Mouse (Mus musculus) heart, postnatal 36 days (tissue): ENCODE results near the gene Cbx8. TPM values are rescaled to one million over a fixed set of nuclear protein-coding genes. Genes with fewer than 3 reads are reported as not detected.

Experiments
- DNase-seq, 2 experiments: peaks; one replicate each; pipeline ENCODE4 v3.0.0; 2021 to 2022
- intact Hi-C: fragments of 180-260 bp; cut with DNase I; formaldehyde crosslinking; loops from one replicate; pipeline ENCODE4 v1.15.1; 2025
- total RNA-seq, 2 experiments: library from RNA; stranded (reverse); gene quantifications; 2 replicates each; pipeline ENCODE4 v1.2.3; 2021

The Cbx8 gene
- total RNA-seq, 2 experiments from 2014 or later, result 5.3 to 9.1 TPM

- intact Hi-C loops, result no loop called here
- peak in 1 of 2 experiments; percentile 40 for DNase-seq
These were observed 3.6 kb downstream of the Cbx8 start for GRCm38 (mm10) chr11:119036934-119037779.

GRCm38 (mm10) chr11:119036447-119036846 is 4.3 kb downstream of the Cbx8 start:
- intact Hi-C loops, result no loop called here
- no peak for DNase-seq

GRCm38 (mm10) chr11:119035686-119036165 is 5.0 kb downstream of the Cbx8 start:
- intact Hi-C loops, result no loop called here
- no peak for DNase-seq

GRCm38 (mm10) chr11:119035094-119035685 is 5.6 kb downstream of the Cbx8 start:
- peak in 1 of 2 experiments; percentile 4 for DNase-seq

GRCm38 (mm10) chr11:119034635-119035034 is 6.1 kb downstream of the Cbx8 start:
- no peak for DNase-seq
- intact Hi-C loops, result loop anchor here (1.0 kb wide), 2 partner anchors 92 to 156 kb away; no protein-coding TSS in a partner anchor

More at GRCm38 (mm10) chr11:119035094-119035685, 5.6 kb downstream of the Cbx8 start:
- intact Hi-C loops, result no loop called here

GRCm38 (mm10) chr11:119033874-119034558 is 6.8 kb downstream of the Cbx8 start:
- intact Hi-C loops, result loop anchor here (1.0 kb wide), 2 partner anchors 92 to 156 kb away; no protein-coding TSS in a partner anchor

GRCm38 (mm10) chr11:119026203-119026602 is 14.6 kb downstream of the Cbx8 start:
- peak; percentile 57 to 61 for DNase-seq
- intact Hi-C loops, result no loop called here

More at GRCm38 (mm10) chr11:119033874-119034558, 6.8 kb downstream of the Cbx8 start:
- peak; percentile 89 to 91 for DNase-seq

GRCm38 (mm10) chr11:119024260-119024659 is 16.5 kb downstream of the Cbx8 start:
- DNase-seq, result no peak
- intact Hi-C loops, result no loop called here

GRCm38 (mm10) chr11:119023616-119023980 is 17.2 kb downstream of the Cbx8 start:
- no peak for DNase-seq
- intact Hi-C loops, result no loop called here

- intact Hi-C loops, result no loop called here
- peak; percentile 89 for DNase-seq
These were observed 17.7 kb downstream of the Cbx8 start, which contains the start of gene Cbx2 for GRCm38 (mm10) chr11:119022895-119023615. TSS of gene Cbx2 (plus strand) at chr11:119022962.

GRCm38 (mm10) chr11:119022068-119022894 is 18.5 kb downstream of the Cbx8 start:
- intact Hi-C loops, result no loop called here
- no peak for DNase-seq

GRCm38 (mm10) chr11:119021180-119021579 is 19.6 kb downstream of the Cbx8 start:
- DNase-seq, result no peak
- intact Hi-C loops, result no loop called here

- DNase-seq, result no peak
- intact Hi-C loops, result no loop called here
These were observed 23.3 kb downstream of the Cbx8 start for GRCm38 (mm10) chr11:119017506-119017905.

GRCm38 (mm10) chr11:119014455-119014854 is 26.3 kb downstream of the Cbx8 start:
- intact Hi-C loops, result no loop called here

GRCm38 (mm10) chr11:119007461-119008456 is 33.0 kb downstream of the Cbx8 start:
- intact Hi-C loops, result no loop called here
- no peak for DNase-seq

More at GRCm38 (mm10) chr11:119014455-119014854, 26.3 kb downstream of the Cbx8 start:
- DNase-seq, result no peak

GRCm38 (mm10) chr11:119006462-119006861 is 34.3 kb downstream of the Cbx8 start:
- intact Hi-C loops, result no loop called here
- DNase-seq, result no peak

- intact Hi-C loops, result no loop called here
- DNase-seq, result no peak
These were observed 35.1 kb downstream of the Cbx8 start for GRCm38 (mm10) chr11:119005547-119006275.
